Mouse (Mus musculus): ENCODE results near the gene Crisp3. TPM values are rescaled to one million over a fixed set of nuclear protein-coding genes. Genes with fewer than 3 reads are reported as not detected.
"Not testable (repeated sequence)": the region's sequence is repeated elsewhere in the genome, so short reads cannot be mapped to it uniquely, and the experiment has no call there.

Gene Crisp3
- total RNA-seq (2021): not detected
- long read RNA-seq, experiment 1: 0 reads
- long read RNA-seq, experiment 2: 0 reads

DNA sequence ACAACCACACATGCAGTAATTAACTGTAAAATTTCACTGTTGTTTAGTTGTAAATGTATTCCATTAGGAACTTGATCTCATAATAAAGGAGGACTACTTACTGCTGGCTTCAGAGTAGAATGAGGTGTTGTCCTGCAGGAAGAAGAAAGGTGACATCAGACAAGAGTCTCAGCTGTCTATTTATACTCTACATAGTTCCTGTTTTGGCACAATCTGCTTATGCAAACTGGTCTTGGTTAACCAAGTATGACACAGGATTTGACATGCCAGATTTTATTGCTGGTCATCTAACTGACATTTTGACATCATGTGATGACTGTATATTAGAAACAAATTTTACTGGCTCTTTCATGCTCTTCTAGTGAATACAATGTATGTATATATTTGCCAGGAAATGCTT lies at the start of gene Crisp3:
TSS of gene Crisp3 (minus strand) at position 154 of the 400 bp plus-strand sequence.
- no peak for DNase-seq (ENCODE audit: low spot score)

DNA sequence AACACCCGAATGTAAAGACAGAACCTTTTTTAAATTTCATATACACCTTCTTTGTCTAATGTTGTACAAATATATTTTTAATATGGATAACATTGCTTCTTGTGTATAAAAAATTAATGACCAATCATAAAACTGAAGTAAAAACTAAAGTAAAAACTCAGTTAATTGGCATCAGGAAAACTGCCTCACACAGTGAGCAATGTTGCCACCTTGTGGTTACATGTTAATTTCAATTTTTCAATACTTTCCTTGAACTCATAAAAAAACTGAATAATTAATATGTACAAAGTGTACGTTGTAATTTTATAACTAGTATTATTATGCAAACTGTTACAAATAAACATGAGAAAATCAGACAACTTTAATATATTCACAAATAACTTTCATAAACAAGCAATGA lies 43.3 kb upstream of the Crisp3 start:
- no peak for DNase-seq (ENCODE audit: low spot score)

DNA sequence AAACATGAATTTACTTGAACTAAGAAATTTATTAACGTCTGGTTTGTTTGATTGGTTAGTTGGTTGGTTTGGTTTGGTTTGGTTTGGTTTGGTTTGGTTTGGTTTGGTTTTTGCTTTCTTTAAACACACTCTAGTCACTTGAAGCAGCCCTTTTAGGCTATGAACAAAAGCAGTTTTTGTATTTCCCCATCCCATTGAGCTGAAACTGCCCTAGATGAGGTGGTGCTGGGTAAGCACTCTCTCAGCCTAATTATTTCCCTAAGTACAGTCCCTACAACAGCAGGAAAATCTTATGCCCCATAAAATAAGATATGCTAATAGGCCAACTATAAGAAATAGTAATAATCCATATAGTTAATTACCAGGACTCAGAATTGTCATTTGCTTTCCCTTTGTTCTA lies 33.4 kb upstream of the Crisp3 start:
- DNase-seq (ENCODE audit: low spot score): no peak

DNA sequence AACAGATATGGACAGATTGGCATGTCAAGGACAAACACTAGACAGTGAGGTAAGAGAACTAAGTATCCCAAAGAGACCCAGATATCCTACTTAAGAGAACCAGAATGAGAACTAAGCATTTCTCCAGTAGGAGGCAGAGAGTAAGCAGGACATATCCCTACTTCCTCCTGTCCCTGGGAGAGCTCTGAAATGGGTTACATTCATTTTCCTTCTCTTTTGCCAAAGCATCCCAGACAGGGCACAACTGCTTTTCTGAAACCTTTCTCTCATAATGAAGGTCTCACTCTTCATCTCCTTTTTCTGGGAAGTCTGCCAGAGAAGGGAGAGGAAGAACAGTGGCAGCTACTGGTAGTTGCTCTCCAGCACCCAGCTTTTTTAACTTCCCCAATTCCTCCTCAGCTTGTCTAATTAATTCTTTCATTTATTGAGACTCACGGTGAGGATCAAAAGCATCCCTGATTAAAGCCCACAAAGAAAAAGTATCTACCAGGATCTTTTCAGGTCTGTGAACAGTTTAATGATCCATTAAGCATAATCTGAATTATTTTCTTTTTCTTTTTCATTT lies 32.9 kb upstream of the Crisp3 start:
- DNase-seq (ENCODE audit: low spot score): no peak

DNA sequence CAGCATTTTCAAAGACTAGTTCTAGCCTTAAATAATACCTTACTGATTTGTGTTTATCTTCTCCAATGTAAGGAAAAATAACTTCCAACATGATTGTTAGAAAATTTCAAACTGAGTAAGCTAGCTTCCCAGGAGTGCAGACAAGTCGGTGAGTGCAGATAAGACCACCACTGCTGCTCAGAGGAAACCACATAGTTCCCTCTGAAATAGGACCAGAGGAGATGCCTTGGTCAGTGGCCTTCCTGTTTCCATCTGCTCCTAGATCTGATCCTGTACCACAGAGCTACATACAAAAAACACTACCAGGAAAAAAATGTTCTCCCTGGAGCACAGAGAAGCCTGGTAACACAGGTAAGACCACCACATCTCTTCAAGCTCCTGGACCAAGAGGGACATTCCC lies 10.4 kb upstream of the Crisp3 start:
- DNase-seq (ENCODE audit: low spot score): no peak

DNA sequence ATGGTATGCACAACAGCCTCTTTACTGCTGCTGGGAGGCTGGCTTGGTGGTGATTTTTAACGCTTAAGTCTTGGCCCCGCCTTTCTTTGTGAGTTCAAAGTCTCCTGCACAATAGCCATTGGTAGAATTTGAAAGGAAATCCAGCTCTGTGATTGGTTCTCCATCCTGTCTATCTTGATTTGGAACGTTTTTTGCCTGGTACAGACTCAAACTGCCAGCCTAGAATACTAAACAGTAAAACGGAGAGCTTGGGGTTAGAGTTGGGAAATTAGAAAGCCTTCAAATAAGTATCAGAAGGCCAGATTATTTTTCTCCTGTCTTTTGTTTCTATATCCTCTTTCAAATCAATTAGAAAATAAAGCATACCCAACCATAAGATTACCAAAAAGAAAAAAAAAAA lies 33.5 kb downstream of the Crisp3 start, which contains the start of gene Pgk2:
TSS of gene Pgk2 (minus strand) at position 101 of the 400 bp plus-strand sequence.
- DNase-seq (ENCODE audit: low spot score): no peak

DNA sequence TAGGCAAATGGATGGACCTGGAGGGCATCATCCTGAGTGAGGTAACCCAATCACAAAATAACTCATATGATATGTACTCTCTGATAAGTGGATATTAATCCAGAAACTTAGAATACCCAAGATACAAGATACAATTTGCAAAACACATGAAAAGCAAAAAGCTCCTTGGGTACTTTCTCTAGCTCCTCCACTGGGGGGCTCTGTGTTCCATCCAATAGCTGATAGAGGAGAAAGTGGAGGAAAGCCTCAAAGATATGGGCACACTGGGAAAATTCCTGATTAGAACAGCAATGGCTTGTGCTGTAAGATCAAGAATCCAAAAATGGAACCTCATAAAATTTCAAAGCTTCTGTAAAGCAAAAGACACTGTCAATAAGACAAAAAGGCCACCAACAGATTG lies 40.3 kb downstream of the Crisp3 start:
- DNase-seq (ENCODE audit: low spot score): not testable (repeated sequence)

DNA sequence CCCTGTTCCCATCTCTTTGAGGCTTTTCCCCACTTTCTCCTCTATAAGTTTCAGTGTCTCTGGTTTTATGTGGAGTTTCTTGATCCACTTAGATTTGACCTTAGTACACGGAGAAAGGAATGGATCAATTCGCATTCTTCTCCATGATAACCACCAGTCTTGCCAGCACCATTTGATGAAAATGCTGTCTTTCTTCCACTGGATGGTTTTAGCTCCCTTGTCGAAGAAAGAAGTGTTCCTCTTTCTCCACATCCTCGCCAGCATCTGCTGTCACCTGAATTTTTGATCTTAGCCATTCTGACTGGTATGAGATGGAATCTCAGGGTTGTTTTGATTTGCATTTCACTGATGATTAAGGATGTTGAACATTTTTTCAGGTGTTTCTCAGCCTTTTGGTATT lies 51.9 kb downstream of the Crisp3 start:
- not testable (repeated sequence) for DNase-seq (ENCODE audit: low spot score)

Other genes with a start within 250 kb of the Crisp3 start
- gene AC192777.2, start 146.8 kb downstream of the Crisp3 start, total RNA-seq (2021): not detected
- gene Pgk2, start 33.6 kb downstream of the Crisp3 start, total RNA-seq (2021): not detected
- gene Crisp1, start 76.9 kb upstream of the Crisp3 start, total RNA-seq (2021): not detected